Mouse (Mus musculus) midbrain, embryonic 11.5 days (tissue): ENCODE measurements around the gene Vmn2r79. TPM values are rescaled to one million over a fixed set of nuclear protein-coding genes. Genes with fewer than 3 reads are reported as not detected.
"Not testable (repeated sequence)": the region's sequence is repeated elsewhere in the genome, so short reads cannot be mapped to it uniquely, and the experiment has no call there.

ENCODE experiments used
- ATAC-seq: fragments of 200-750 bp; cut with Nextera tagmentation; 2 replicates; pipeline ENCODE4 v1.8.0; 2017; ENCODE audit warnings: moderate TSS enrichment, moderate library complexity; ENCODE audit not compliant: low FRiP score
- DNase-seq: peaks from one replicate; pipeline ENCODE4 v3.0.0; 2015; ENCODE audit warnings: low spot score; ENCODE audit errors: missing footprints
- H3K27ac ChIP-seq: fragments of 300-500 bp; sonication (generic); 2 replicates; pipeline ENCODE4 v1.5.1; 2014; ENCODE audit warnings: low read depth, low read length
- H3K27me3 ChIP-seq: fragments of 300-500 bp; sonication (generic); 2 replicates; pipeline ENCODE4 v1.6.1; 2014; ENCODE audit warnings: mild to moderate bottlenecking, low read length, moderate library complexity, mixed read lengths; ENCODE audit not compliant: control insufficient read depth, insufficient read depth
- H3K36me3 ChIP-seq: fragments of 300-500 bp; sonication (generic); 2 replicates; pipeline ENCODE4 v1.6.1; 2014; ENCODE audit warnings: mild to moderate bottlenecking, low read length, moderate library complexity, mixed read lengths; ENCODE audit not compliant: control insufficient read depth, insufficient read depth
- H3K4me1 ChIP-seq: fragments of 300-500 bp; sonication (generic); 2 replicates; pipeline ENCODE4 v1.6.1; 2014; ENCODE audit warnings: low read length; ENCODE audit not compliant: control insufficient read depth, insufficient read depth
- H3K4me2 ChIP-seq: fragments of 300-500 bp; sonication (generic); 2 replicates; pipeline ENCODE4 v1.6.1; 2014; ENCODE audit warnings: mild to moderate bottlenecking, moderate library complexity
- H3K4me3 ChIP-seq: fragments of 300-500 bp; sonication (generic); 2 replicates; pipeline ENCODE4 v1.5.1; 2014; ENCODE audit warnings: low read depth, low read length
- H3K9ac ChIP-seq: fragments of 300-500 bp; sonication (generic); 2 replicates; pipeline ENCODE4 v1.6.1; 2014; ENCODE audit warnings: low read length
- H3K9me3 ChIP-seq: fragments of 300-500 bp; sonication (generic); 2 replicates; pipeline ENCODE4 v1.6.1; 2016; ENCODE audit warnings: low read length; ENCODE audit not compliant: control insufficient read depth
- WGBS: fragments of 180-500 bp; shearing (Covaris S2); extraction: QIAGEN DNeasy Blood & Tissue Kit; methylation state at CpG from one replicate; pipeline ENCODE4 v1.1.7; 2014; 5-methylcytosine and 5-hydroxymethylcytosine counted together
- polyA plus RNA-seq: library from polyadenylated mRNA; unstranded; fragments of >200 nt; fragmentation: Nextera tagmentation; extraction: Ambion mirVana; gene quantifications from 2 replicates; pipeline ENCODE4 v1.2.1, GENCODE M21; 2014

Vmn2r79 gene
- not detected in 2 replicates for polyA plus RNA-seq

DNA sequence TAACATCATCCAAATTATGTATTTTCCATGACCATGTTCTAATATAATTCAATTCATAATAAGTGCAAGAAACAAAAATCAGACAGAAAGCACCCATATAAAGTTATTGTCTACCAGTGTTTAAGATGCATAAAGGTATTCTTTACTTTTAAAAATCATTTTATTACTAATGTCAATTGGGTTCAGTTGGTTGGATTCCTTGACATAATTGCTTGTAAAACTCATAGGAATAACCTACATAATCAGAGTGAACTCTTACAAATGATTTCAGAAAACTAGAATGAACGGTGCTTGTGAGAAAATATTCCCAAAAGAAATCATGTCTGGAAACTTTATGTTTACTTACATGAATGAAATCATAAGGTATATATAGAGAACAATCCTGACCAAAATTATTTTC lies at the start of gene Vmn2r79:
Gene Vmn2r79, plus strand, starts transcription at position 301 of the 400 bp plus-strand sequence.
- H3K36me3 ChIP-seq, H3K4me3 ChIP-seq, H3K27ac ChIP-seq, H3K4me1 ChIP-seq, H3K9ac ChIP-seq, H3K9me3 ChIP-seq, H3K4me2 ChIP-seq, ATAC-seq, H3K27me3 ChIP-seq: not testable (repeated sequence)
- DNase-seq, result peak; percentile 53
- 80% methylated on average over 1 of the region's 1 CpGs for WGBS

DNA sequence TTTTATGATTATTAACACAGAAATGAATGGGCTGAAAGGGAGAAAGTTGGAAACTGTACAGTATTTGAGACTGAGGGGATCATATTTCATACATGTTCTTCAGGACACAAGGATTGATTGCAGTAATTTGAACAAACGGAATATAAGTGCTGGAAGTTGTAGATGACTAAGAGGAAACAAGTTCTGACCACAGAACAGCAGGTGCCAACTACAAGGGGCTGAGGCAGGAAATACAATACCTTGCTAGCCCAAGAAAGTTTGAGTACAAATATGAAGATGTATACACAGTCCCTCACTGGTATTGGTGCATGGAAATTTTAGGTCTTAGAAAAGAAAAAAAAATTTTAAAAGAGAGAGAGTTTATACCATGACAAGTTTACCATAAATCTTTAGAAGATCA lies 1.2 kb upstream of the Vmn2r79 start:
- peak; percentile 2 for DNase-seq

DNA sequence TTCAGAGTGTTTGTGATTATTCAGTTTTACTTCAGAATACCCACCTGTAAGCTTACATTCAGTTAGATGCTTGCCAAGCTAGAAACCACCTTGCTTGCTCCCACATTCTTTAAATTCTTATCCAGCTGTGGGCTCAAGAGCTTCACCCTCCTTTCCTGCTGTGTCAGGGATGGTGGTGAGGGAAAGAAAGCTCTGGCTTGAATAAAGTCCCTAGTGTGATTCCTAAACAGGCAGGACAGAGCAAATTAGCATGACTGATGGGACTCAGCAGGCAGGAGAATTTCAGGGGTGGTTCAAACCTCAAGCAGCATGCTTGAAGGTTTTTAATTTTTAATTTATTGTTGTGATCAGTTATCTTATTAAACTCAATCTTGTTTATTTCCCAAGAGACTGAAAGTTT lies 30.6 kb downstream of the Vmn2r79 start:
- DNase-seq, ATAC-seq, H3K9me3 ChIP-seq, H3K27ac ChIP-seq, H3K27me3 ChIP-seq, H3K4me2 ChIP-seq, H3K9ac ChIP-seq, H3K4me1 ChIP-seq, H3K36me3 ChIP-seq, H3K4me3 ChIP-seq: not testable (repeated sequence)

More for the DNA sequence above, 1.2 kb upstream of the Vmn2r79 start:
- Histone ChIP-seq H3K9ac (no peak overlapping the region), H3K4me3 (no peak overlapping the region), H3K27ac (no peak overlapping the region), H3K36me3 (no peaks in the 10 kb centered on the region), H3K4me1 (no peaks in the 10 kb centered on the region), H3K27me3 (no peaks in the 10 kb centered on the region), H3K4me2 (no peak overlapping the region), H3K9me3 (no peaks in the 10 kb centered on the region)
- 88% methylated on average over 1 of the region's 1 CpGs for WGBS
- no peak for ATAC-seq

DNA sequence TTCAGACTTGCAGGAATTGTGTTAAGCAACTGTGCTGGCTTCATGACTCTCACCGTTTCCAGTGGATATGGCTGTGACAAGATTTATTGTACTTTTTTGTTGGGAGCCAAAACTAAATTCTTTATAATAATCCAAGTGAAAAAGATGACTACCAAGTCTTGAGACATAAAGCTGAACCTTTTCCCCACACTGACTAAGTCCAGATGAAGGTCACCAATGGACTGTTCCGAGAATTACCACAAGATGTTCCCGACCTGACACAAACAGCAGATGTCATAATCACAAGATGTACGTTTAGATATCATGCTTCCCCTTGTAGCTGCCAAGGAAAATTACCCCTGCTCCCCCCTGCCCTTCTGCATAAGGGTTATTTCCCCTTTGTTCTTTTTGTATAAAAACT lies 67.7 kb downstream of the Vmn2r79 start:
- 86% methylated on average over 4 of the region's 4 CpGs for WGBS
- Histone ChIP-seq H3K9me3 (no peaks in the 10 kb centered on the region), H3K27me3 (no peaks in the 10 kb centered on the region), H3K36me3 (no peaks in the 10 kb centered on the region), H3K4me2 (no peak overlapping the region), H3K9ac (no peak overlapping the region), H3K4me3 (no peak overlapping the region), H3K27ac (no peak overlapping the region), H3K4me1 (no peaks in the 10 kb centered on the region)
- DNase-seq, result no peak
- ATAC-seq, result no peak

Other genes with a start within 250 kb of the Vmn2r79 start
- 0.11 TPM in 1 of 2 replicates, not detected in the other for gene Folh1, start 220.2 kb upstream of the Vmn2r79 start, polyA plus RNA-seq
- not detected in 2 replicates for gene Vmn2r77, start 201.1 kb upstream of the Vmn2r79 start, polyA plus RNA-seq
- gene Vmn2r78, start 81.0 kb upstream of the Vmn2r79 start, polyA plus RNA-seq, result not detected in 2 replicates
- gene Nox4, start 250.0 kb downstream of the Vmn2r79 start, polyA plus RNA-seq, result 3.0 and 3.6 TPM in 2 replicates